Mouse (Mus musculus) brain, embryonic 18.5 days (tissue): ENCODE measurements around the gene Rabgef1.

Source experiments
- DNase-seq: peaks from one replicate; pipeline ENCODE4 v3.0.0-alpha.2; 2012; ENCODE audit warnings: low read depth, low spot score

Gene Rabgef1

DNA sequence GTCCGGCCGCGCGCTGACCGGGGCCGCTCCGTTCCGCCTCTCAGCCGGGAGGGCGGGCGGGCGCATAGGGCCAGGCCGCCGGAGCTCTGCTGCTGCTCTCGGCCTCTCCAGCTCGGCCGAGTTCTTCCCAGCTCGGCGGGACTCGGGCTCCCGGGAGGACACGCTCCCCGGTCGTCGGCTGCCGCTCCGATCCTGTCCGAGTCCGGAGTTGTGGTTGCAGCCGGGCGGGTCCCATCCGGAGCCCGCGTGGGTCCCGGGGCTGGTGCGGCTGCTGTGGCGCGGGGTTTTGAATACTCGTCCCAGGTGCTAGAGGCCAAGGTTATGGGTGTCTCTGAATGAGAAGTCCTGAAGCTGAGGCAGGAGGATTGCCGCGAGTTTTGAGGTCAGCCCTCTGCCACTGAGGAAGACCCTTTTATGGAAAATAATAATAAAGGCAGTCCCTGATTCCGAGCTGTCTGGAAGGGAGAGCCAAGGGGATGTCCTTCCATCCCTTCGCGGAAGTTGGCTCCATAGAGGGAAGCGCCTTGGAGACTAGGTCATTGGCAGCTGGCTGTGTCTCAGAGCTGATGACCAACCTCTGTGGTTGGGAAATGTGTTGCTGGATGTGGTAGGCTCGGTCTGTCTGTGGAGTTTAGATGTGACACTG lies 481 bp downstream of the Rabgef1 start:
- no peak for DNase-seq

DNA sequence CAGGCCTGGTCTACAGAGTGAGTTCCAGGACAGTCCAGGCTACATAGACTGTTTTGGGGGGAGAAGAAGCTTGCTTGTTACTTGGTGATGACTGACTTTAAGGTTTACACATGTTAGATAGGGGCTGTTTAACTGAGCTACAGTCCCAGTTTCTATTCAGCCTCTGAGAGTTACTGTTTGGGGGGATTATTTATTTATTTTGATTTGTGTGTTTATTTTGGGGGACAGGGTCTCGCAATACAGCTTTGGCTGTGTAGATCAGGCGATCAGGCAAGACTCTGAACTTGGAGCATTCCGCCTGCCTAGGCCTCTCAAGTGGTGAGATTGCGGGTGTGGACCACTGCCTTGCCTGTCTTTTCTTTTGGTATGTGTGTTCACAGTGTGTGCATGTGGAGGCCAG lies 1.4 kb downstream of the Rabgef1 start:
- DNase-seq = no peak

DNA sequence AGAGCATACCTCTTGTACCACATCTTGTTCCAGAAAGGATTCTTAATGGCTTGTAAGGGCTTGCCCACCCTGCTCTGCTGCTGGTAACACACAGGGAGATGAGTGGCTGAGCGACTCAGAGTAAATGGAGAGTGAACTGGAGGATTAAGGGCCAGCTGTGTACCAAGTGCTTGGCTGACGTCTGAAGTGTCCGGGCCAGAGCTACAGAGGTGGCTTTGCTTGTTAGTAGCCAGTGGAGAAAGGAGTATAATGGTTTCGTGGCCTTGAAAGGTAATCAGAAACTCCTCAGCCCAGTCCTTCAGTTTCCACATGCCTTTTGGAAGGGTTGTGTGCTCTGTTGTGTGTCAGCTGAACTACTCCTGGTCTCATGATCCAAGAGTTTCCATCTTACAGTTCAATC lies 6.3 kb downstream of the Rabgef1 start:
- no peak for DNase-seq

DNA sequence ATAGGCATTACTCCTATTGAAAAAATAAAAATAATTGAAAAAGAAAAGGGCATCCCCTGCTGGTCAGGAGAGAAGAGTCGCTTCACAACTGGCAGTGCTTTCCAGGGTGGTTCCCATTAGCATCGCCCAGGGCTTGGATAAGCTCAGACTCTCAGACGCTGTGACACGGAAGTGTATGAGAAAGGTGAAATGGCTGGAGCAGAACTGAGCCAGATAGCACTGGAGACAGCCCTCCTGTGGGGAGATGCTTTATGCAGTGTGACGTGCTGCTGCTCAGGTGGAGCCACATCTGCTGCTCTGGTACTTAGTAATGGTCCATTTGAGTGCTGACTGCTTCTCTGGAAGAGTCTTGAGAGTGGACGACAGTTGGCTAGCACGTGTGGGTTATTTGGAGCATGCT lies 8.8 kb downstream of the Rabgef1 start:
- DNase-seq = no peak

DNA sequence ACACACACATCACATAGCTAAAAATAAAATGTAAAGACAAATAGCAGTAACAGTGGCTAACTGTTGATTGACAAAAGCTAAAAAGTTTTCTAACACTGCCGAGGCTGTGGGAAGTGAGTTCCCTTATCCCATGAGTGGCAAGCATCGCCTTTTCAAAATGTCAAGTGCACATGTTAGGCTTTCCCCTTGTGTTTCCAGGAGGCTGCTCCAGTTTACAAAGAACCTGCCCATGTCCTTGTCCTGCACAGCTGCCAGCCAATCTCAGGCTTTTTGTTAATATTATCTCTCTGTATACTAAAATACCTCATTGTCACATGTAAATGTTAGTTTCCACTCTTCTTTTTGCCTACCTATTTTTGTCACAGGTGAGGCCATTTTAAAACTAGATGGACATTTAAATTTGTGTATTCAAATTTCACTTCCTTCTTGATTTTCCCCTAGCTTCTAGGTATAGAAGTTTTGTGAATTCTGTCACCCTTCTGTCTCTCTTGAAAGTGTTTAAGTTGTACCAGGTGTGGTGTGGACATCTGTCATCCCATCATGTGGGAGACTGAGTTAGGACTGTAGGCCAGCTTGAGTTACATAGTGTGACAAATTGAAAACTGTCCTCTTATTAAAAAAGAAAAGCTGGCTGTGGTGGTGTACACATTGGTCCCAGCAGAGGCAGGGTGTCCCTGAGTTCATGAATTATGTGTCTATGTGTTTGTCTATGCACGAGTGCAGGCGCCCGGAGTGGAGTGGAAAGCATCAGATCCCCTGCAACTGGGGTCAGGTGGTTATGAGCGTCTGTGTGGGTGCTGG lies 10.3 kb downstream of the Rabgef1 start:
- DNase-seq = no peak

DNA sequence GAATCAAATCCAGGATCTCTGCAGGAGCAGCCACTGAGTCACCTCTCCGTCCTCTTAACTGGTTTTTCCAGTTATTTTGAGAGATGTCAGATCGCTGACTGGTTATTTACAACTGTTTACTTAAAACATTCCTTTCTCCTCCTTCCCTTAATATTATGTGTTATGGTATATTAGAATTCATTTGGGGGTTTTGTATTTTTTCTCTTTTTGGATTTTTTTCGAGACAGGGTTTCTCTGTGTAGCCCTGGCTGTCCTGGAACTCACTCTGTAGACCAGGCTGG lies 10.9 kb downstream of the Rabgef1 start:
- DNase-seq = no peak

DNA sequence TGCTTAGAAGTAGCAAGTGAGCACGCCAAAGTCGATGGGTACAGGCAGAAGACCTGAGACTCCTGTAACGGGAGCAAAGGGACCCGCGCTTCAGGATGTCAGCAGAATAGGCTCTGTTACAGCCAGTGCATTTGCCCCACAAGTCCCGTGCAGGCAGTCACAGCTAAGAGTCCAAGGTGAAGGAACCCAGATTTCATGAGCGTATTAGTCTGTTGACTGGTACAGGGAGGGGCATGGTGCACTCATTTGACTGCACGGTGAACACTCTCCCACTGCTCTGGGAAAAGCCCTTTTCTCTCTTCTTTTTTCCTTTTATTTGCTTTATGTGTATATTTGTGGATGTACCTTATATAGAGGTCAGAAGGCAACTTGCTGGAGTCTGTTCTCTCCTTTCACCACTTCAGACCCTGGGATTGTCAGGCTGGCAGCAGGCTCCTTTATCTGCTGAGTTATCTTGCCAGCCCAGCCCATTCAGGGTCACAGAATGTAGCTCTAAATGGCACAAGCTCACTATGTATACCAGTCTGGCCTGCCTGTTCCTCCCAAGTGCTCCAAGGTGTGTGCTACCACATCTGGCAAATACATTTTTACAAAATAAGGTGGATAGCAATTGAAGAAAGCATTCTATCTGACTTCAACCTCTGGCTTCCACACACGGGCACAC lies 12.7 kb downstream of the Rabgef1 start:
- no peak for DNase-seq

DNA sequence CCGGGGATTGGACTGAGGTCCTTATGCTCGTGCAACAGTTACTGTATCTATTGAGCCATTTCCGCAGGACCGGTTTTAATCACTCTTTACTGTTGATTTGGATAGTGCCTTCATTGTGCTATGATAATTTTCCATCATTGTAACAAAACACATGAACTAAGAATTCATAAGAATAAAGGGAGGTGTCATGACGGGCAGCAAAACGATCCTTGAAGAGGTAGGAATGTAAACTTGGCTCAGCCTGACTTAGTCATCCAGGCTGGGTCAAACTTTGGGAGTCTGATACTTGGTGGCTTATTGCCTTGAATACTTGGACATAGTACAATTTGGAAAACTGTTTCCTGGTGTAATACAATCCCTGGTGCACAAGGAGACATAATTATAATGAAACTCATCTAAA lies 13.7 kb downstream of the Rabgef1 start:
- DNase-seq = no peak

DNA sequence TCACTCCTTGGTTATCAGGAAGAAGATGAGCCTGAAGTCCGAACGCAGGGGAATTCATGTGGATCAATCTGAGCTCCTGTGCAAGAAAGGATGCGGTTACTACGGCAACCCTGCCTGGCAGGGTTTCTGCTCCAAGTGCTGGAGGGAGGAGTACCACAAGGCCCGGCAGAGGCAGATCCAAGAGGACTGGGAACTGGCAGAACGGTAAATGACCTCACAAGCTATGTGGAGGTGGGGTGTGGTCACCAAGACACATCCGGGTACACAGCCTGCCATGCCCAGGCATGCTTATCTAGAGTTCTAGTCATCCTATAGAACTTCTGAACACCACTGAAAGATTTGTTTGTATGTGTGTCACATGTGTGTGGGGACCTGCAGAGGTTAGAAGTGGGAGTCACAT lies 15.8 kb downstream of the Rabgef1 start:
- DNase-seq = no peak

DNA sequence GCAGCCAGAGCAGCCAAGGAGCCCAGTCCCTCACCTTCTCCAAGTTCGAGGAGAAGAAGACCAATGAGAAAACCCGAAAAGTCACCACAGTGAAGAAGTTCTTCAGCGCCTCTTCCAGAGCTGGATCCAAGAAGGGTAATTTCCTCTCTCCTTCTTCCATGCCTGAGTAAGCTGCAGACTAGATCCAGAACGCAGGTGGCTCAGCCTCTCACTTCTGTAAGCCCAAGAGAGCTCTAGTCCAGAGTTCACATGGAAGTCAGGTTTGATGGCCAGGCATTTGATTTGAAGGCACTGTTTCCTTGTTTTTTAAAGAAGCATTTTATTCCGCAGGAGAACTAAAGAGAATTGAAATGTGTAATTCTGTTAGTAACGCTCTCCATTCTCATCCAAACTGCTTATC lies 19.3 kb downstream of the Rabgef1 start:
- DNase-seq = no peak

DNA sequence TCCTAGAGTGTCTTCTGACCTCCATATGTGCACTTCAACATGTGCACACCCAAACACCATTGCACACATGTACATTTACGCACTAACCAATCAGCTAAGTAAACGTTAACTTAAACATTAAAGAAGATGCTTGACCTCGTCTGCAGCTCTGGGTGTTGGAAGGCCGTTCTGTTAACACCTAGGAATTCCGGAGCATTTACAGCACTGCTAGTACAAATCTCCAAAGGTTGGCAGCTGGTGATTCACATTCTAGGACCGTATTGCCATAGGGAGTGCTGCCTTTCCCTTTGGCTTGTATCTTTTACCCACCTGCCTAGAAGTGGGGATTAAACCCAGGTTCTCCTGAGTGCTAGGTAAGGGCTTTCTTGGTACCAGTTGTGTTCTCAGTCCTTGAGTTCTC lies 20.3 kb downstream of the Rabgef1 start:
- no peak for DNase-seq

DNA sequence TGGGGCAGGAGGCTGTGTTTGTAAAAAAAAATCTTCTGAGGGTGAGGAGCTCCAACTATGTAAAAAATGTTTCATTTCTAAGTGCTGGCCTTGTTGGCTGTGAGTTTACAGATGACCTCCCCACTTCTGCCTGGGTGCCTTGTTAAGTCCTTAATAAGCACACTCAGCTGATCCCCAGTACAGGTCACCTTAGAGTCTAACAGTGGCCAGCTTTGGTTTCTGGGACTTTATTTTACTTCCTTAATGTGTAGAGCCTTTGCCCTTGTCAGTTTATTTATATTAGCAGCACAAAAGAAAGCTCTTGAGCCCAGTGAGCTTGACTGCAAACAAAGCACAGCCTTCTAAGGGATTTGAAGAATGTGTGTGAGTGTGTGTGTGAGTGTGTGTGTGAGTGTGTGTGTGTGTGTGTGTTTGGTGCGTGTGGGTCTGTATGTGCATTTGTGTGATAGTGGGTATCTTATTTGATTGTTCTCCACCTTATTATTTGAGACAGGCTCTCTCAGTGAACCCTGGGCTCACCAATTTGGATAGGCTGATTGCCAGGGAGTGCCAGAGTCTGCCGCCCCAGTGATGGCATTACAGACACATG lies 20.9 kb downstream of the Rabgef1 start:
- no peak for DNase-seq

DNA sequence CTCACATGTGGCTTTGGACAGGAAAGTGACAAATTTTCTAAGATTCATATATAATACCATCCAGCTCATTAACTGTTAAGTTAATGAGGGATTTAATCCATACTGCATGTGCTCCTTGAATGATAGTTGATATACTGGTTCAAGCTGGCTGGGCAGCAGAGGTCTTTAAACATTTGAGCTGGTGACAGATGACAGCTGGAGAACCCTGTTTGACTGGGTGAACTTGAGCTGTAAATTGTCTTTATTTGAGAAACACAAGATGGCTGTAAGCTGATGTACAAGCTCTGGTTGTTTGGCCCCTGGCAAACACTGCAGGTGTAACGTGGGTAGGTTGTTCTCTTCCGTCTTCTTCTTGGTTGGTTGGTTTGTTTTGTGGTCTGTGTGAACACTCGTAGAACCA lies 22.2 kb downstream of the Rabgef1 start:
- no peak for DNase-seq

DNA sequence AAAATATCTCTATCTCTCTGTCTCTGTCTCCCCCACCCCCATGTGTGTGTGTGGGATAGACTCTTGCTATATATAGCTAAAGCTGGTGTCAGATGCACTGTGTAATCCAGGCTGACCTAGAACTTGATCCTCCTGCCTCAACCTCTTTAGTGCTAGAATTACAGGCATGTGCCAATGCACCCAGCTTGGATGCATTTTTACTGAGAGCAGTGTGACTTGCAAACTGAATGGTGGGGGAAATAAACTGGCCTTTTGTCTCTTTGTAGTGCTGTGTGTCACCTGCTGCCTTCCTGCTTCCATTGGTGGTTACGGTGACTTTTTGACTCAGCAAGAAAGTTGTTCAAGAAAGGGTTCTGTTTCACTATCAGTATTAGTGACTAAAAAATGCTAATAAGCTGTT lies 24.7 kb downstream of the Rabgef1 start:
- DNase-seq = no peak

DNA sequence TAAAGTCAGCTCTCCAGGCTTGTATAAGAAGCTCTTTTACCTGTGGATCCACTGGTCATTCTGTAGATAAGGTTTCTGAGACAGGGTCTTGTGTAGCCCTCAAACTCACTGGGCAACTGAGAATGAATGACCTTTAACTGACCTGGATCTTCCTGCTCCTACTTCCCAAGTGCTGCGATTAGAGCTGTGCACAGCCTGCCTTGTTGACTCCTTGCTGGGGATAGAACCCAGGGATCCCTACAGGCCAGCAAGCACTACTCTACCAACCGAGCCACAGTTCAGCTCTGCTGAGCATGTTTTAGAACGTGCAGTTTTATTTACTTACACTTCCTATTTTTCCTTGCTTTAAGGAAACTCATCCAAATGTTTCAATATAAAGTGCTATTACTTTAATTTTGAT lies 25.9 kb downstream of the Rabgef1 start:
- no peak for DNase-seq

DNA sequence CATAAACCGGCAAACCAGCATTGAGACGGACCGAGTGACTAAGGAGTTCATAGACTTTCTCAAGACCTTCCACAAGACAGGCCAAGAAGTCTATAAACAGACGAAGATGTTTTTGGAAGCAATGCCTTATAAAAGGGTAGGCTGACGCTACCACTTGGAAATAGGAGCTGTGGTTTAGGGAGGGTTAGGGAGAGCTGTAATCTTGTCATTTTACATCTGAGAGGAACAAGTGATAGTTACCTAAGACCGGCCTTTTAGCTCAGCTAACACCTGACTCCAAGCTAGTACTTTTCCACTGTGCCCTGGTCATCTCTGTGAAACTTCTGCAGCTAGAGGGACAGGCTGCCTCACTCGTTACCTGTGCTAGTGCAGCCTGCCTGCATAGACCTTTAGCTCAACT lies 26.4 kb downstream of the Rabgef1 start:
- no peak for DNase-seq

DNA sequence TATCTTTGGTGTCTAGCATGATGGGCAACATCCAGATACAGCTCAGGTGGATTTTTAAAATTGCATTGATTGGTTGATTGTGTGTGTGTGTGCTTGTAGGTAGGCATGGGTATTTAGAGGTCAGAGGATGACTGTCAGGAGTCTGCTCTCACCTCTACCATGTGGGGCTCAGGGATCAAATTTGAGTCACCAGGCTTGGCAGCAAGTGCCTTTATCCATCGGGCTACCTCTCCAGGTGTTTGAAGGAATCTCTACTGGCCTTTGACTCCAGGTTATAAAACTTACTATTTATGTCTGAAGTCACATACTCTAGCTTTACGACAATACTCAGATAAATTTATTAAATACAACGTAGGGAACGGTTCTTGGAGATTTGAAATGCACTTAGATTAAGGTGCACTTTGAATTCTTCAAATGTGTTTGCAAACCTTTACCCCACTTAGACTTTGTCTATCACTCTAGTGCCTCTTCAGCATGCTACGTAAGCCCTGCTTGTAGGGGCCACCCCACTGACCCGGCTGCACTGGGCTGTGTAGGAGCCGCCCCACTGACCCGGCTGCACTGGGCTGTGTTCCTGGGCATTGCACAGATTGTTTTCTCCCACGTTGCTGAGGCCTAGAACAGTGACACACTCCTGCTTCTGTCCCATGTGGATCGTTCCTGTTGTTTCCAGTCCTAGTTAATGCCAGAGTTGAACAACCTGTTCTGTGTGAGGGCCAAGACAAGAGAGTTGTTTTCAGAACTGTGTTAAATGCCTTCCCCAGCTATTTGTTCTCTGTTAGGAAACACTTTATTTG lies 28.8 kb downstream of the Rabgef1 start:
- DNase-seq = no peak

DNA sequence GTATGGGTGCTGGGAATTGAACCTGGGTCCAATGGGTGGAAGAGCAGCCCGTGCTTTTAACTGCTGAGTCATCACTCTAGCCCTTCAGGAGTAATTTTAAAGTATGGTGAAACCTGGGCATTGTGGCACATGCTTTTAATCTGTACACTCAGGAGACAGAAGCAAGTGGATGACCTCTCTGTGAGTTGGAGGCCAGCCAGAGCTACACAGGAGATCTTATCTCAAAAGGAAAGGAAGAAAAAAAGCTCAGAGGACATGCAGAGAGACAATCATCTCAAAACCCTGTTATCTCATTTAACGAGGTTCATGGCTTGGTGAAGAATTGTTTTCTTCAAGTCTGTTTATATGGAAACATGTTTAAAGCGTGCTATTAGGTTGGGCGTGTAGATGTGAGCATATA lies 32.4 kb downstream of the Rabgef1 start:
- no peak for DNase-seq

DNA sequence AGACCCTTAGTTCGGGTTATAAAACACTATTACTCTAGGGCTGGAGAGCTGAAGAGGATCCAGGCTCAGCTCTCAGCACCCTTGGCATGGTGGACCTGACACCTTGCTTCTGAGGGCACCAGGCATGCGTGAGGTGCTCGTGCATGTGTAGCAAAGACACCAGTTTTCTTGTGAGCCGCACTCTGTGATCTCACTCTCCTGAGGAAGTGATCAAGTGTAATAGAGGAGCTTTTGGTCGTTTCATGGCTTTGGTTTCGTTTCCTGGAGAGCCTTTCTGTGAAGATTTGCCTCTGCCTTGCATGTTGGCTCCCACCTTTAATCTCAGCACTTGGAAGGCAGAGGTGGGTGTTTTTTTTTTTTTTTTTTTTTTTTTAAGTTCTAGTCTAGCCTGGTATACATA lies 33.0 kb downstream of the Rabgef1 start:
- DNase-seq = no peak

DNA sequence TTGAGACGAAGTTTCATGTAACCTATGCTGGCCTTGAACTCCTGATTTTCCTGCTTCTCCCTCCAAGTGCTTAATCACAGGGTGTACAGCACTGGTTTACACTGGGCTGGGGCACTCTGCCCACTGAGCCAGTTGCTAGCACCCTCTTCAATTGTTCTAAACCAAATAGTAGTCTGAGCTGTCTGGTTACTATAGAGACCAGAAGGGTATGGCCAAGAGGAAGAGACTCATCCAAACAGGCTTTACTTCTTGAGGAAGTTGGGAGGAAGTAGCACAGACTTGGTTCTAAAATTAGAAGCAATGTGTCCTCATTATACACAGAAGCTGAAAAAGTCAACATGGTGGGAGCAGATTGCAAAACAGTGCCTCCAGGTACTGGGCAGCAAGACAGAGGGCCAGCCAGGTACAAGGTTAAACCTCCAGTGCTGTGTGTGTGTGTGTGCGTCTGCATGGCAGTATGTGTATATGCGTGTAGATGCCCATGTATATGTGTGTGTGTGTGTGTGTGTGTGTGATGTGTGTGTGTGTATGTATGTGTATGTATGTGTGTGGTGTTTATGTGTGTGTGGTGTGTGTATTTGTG lies 33.9 kb downstream of the Rabgef1 start:
- no peak for DNase-seq

DNA sequence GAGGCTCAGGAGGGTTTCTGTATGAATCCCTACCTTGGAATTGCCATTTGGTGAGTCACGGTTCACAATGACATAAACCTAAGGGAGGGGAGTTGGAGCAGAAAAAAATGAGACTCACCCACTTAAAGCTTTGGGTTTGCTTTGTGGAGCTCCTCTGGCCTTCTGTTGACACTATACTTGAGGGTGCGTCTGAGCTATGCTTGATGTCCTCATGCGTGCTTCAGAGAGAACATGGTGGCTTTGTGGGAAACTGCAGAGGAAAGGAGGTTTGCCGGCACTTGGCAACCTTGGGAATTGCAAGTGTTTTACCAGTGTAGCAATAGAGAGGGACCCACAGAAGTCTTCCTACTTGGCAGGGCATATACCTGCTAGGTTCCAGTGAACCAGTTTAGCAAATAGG lies 35.7 kb downstream of the Rabgef1 start:
- no peak for DNase-seq

DNA sequence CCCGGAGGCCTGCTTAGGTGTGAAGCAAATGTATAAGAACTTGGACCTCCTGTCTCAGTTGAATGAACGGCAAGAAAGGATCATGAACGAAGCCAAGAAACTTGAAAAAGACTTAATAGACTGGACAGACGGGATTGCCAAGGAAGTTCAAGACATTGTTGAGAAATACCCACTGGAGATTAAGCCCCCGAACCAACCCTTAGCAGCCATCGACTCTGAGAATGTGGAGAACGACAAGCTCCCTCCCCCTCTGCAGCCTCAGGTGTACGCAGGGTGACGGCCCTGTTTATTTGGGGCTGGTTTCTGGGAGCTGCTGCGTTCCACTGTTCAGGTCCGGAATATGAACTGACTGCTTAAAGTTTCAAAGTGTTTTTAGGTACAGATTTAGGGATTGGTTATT lies 41.4 kb downstream of the Rabgef1 start:
- no peak for DNase-seq
